Mouse (Mus musculus) layer of hippocampus, adult 6 months (tissue): ENCODE measurements around the gene Spag17. TPM values are rescaled to one million over a fixed set of nuclear protein-coding genes. Genes with fewer than 3 reads are reported as not detected.

Experiments used
- long read RNA-seq, 2 experiments: library from polyadenylated mRNA; unstranded; transcript quantifications; one replicate each; pipeline ENCODE4 v2.0.0; 2019 to 2020
- polyA plus RNA-seq: library from polyadenylated mRNA; unstranded; fragments of <200 nt; fragmentation: Nextera tagmentation; gene quantifications from 2 replicates; pipeline ENCODE4 v1.2.3, GENCODE M21; 2021

Spag17 gene
- 1.2 TPM in 2 replicates for polyA plus RNA-seq
- long read RNA-seq, experiment 1, partial matches to known transcripts: 0 of 1 reads
- long read RNA-seq, experiment 1, other reads (novel, unspliced or antisense): 1 of 1 reads
- long read RNA-seq, experiment 2, partial matches to known transcripts: 0 of 1 reads
- long read RNA-seq, experiment 2, other reads (novel, unspliced or antisense): 1 of 1 reads

DNA sequence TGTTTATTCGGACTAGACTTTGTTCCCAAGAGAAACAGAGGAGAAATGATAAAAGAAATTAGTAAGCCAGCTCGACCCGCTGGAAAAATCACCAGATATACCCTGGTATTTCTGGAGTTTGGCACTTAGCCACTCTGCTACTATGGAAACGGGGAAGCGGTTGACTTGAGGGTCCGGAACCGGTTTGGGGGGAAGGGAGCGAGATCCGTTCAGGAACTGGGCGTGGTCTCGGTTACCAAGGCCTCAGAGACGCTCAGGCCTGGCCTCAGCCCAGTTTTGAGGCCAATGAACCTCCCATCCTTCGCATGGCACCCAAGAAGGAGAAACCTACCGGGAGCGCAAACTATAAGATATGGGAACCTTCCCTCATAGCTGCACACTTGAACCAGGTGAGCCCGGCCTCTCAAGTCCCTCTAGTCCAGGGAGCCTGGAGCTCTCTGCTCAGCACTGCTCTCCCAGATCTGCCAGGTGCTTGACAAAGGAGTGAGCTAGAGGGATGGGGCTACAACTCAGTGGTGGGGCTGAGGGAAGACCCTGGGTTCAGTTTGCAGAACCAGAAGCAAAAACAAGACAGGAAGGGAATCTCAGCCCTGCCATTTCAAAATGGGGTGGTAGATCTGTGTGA lies at the start of gene Spag17:
Spag17 (plus strand) TSS at position 220 of the 625 bp plus-strand sequence.

DNA sequence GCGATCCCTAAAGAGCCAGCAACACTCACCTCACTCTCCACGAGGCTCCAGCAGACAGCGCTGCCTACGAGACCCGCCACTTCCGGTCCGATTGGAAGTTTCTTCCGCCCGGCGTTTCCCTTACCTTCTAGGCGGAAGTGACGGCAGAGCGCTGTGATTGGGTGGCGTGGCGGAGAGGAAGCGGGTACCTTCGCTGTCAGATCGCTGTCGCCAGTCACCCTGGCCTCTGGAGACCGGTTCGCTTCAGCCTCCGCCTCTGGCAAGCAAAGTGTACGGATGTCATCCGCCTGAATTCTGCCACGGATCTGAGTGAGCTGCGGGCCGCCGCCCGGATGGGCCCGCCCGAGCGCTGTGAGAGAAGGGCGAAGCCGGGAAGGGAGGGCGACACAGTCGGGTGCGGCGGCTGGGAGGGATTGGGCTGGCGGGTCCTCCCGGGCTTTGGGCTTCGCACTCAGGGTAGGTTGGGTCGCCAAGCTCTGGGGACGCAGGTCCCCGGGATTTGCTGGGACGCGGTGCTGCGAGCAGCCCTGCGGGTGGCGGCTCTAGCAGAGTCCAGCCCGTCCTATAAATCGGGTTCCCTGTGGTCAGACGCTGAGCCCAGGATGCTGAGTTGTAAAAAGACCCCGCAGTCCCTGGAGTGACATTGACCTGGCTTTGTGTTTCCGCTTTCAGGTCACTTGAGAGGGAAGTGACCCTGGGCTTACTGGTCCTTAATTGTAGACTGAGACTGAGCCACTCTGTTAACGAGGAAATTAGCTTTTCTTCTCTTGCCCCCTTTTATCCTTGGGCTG lies 277.3 kb downstream of the Spag17 start, which contains the start of the genes Gdap2 and Wdr3:
Gdap2 (plus strand) TSS at position 67 of the 791 bp plus-strand sequence.
Wdr3 (minus strand) TSS at position 93 of the 791 bp plus-strand sequence.

